Mouse (Mus musculus) MEL (cell line): Measurements from ENCODE around the gene Gckr.

ENCODE experiments used
- BHLHE40 ChIP-seq: IDR thresholded peaks from 2 replicates; pipeline ENCODE4 v1.6.1; 2012; ENCODE audit warnings: low read depth, mild to moderate bottlenecking, inconsistent platforms, low read length, improper control_type of control experiment, borderline replicate concordance
- CTCF ChIP-seq, 3 experiments: IDR thresholded peaks in 2 of 3; conservative IDR thresholded peaks in 1 of 3; 2 replicates each; pipeline ENCODE4 v1.5.1; 2011 to 2012; ENCODE audit warnings: low read length in 3 of 3, low read depth in 2 of 3, mild to moderate bottlenecking in 2 of 3, improper control_type of control experiment in 1 of 3, inconsistent platforms in 1 of 3, mixed read lengths in 1 of 3, moderate library complexity in 1 of 3; ENCODE audit not compliant: control insufficient read depth in 1 of 3, insufficient read depth in 1 of 3, poor library complexity in 1 of 3, severe bottlenecking in 1 of 3
- EP300 ChIP-seq, 2 experiments: IDR thresholded peaks; 2 replicates each; pipeline ENCODE4 v1.6.1; 2011; ENCODE audit warnings: improper control_type of control experiment in 2 of 2, low read length in 2 of 2, low read depth in 1 of 2, mild to moderate bottlenecking in 1 of 2
- ETS1 ChIP-seq: IDR thresholded peaks from 2 replicates; pipeline ENCODE4 v1.6.1; 2012; ENCODE audit warnings: low read depth, mild to moderate bottlenecking, inconsistent platforms, low read length, improper control_type of control experiment, moderate library complexity
- GATA1 ChIP-seq: IDR thresholded peaks from 2 replicates; pipeline ENCODE4 v1.6.1; 2011; ENCODE audit warnings: low read depth, low read length, improper control_type of control experiment
- MAFK ChIP-seq: IDR thresholded peaks from 2 replicates; pipeline ENCODE4 v1.6.1; 2011; ENCODE audit warnings: low read depth, mild to moderate bottlenecking, low read length, improper control_type of control experiment, borderline replicate concordance
- MYB ChIP-seq: IDR thresholded peaks from 2 replicates; pipeline ENCODE4 v1.6.1; 2011; ENCODE audit warnings: mild to moderate bottlenecking, low read depth, low read length, improper control_type of control experiment
- MYC ChIP-seq: IDR thresholded peaks from 2 replicates; pipeline ENCODE4 v1.6.1; 2011; ENCODE audit warnings: low read depth, mild to moderate bottlenecking, low read length, improper control_type of control experiment, moderate library complexity
- NELFE ChIP-seq: IDR thresholded peaks from 2 replicates; pipeline ENCODE4 v1.6.1; 2011; ENCODE audit warnings: low read depth, low read length, improper control_type of control experiment
- POLR2A ChIP-seq, 2 experiments: IDR thresholded peaks; 2 replicates each; pipeline ENCODE4 v1.6.1; 2011 to 2012; ENCODE audit warnings: low read length in 2 of 2, mild to moderate bottlenecking in 2 of 2, control low read depth in 1 of 2, improper control_type of control experiment in 1 of 2, low read depth in 1 of 2, moderate library complexity in 1 of 2; ENCODE audit not compliant: control insufficient read depth in 1 of 2, insufficient read depth in 1 of 2, poor library complexity in 1 of 2
- RAD21 ChIP-seq: IDR thresholded peaks from 2 replicates; pipeline ENCODE4 v1.6.1; 2011; ENCODE audit warnings: mild to moderate bottlenecking, low read depth, low read length, improper control_type of control experiment
- ZKSCAN1 ChIP-seq: IDR thresholded peaks from 2 replicates; pipeline ENCODE4 v1.6.1; 2012; ENCODE audit warnings: low read depth, mild to moderate bottlenecking, inconsistent platforms, low read length, improper control_type of control experiment, moderate library complexity

DNA sequence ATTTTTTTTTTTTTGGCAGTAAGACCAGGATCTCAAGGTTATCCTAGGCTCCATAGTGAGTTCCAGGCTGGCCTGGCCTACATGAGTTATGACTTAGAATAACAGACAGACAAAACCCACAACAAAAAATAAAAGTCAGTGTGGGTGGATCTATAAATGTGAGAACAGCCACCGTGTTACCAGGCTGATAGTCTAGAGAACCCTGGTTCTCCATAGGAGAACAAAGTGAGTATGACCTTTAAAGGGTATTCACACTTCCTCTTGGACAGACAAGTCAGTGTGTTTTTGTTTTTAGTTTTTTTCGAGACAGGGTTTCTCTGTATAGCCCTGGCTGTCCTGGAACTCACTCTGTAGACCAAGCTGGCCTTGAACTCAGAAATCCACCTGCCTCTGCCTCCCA, 41.3 kb upstream of the Gckr start:
- TF ChIP-seq POLR2A (IDR thresholded peaks at IDR 0.05; ENCODE audit: control insufficient read depth in 1 of 2, insufficient read depth in 1 of 2, low read depth in 1 of 2, low read length in 2 of 2, poor library complexity in 1 of 2), result no peak
- no peak for TF ChIP-seq BHLHE40
- no peak for TF ChIP-seq MYB
- no peak for TF ChIP-seq ZKSCAN1
- no peak for TF ChIP-seq CTCF (IDR thresholded peaks at IDR 0.05 in 2 of 3, conservative IDR thresholded peaks at IDR 0.05 in 1 of 3; ENCODE audit: control insufficient read depth in 1 of 3, insufficient read depth in 1 of 3, low read depth in 2 of 3, low read length in 3 of 3, poor library complexity in 1 of 3, severe bottlenecking in 1 of 3)
- no peak for TF ChIP-seq GATA1
- TF ChIP-seq MAFK, result no peak
- TF ChIP-seq RAD21, result no peak
- no peak for TF ChIP-seq NELFE
- TF ChIP-seq EP300 (IDR thresholded peaks at IDR 0.05; ENCODE audit: low read depth in 1 of 2, low read length in 2 of 2), result no peak
- no peak for TF ChIP-seq MYC
- no peak for TF ChIP-seq ETS1
